Mouse (Mus musculus) embryonic facial prominence, embryonic 11.5 days (tissue): ENCODE results near the gene Ankrd55. TPM values are rescaled to one million over a fixed set of nuclear protein-coding genes. Genes with fewer than 3 reads are reported as not detected.

Experiments
- ATAC-seq: fragments of 200-750 bp; cut with Nextera tagmentation; replicated peaks from 2 replicates; pipeline ENCODE4 v1.8.0; 2017; ENCODE audit warnings: low read depth; ENCODE audit not compliant: insufficient number of reproducible peaks, low FRiP score, low TSS enrichment
- DNase-seq: peaks from one replicate; pipeline ENCODE4 v3.0.0-alpha.2; 2015; ENCODE audit warnings: low spot score
- H3K27ac ChIP-seq: fragments of 300-500 bp; sonication (generic); replicated peaks from 2 replicates; pipeline ENCODE4 v1.5.1; 2014; ENCODE audit warnings: mild to moderate bottlenecking, low read depth, low read length, control low read depth
- H3K27me3 ChIP-seq: fragments of 300-500 bp; sonication (generic); 2 replicates; pipeline ENCODE4 v1.6.1; 2014; ENCODE audit warnings: mild to moderate bottlenecking, low read length, moderate library complexity, mixed read lengths; ENCODE audit not compliant: control insufficient read depth, insufficient read depth
- H3K36me3 ChIP-seq: fragments of 300-500 bp; sonication (generic); replicated peaks from 2 replicates; pipeline ENCODE4 v1.6.1; 2014; ENCODE audit warnings: low read depth, mild to moderate bottlenecking, low read length, moderate library complexity, mixed read lengths; ENCODE audit not compliant: control insufficient read depth, insufficient read depth
- H3K4me1 ChIP-seq: fragments of 300-500 bp; sonication (generic); 2 replicates; pipeline ENCODE4 v1.6.1; 2014; ENCODE audit warnings: low read length, mixed read lengths; ENCODE audit not compliant: control insufficient read depth, insufficient read depth
- H3K4me2 ChIP-seq: fragments of 300-500 bp; sonication (generic); 2 replicates; pipeline ENCODE4 v1.6.1; 2014; ENCODE audit warnings: low read depth, mild to moderate bottlenecking, control low read depth, low read length, moderate library complexity
- H3K4me3 ChIP-seq: fragments of 300-500 bp; sonication (generic); 2 replicates; pipeline ENCODE4 v1.5.1; 2014; ENCODE audit warnings: low read depth, low read length, control low read depth
- H3K9ac ChIP-seq: fragments of 300-500 bp; sonication (generic); replicated peaks from 2 replicates; pipeline ENCODE4 v1.6.1; 2014; ENCODE audit warnings: mild to moderate bottlenecking, control low read depth, low read length
- H3K9me3 ChIP-seq: fragments of 300-500 bp; sonication (generic); replicated peaks from 2 replicates; pipeline ENCODE4 v1.6.1; 2016; ENCODE audit warnings: mild to moderate bottlenecking, low read length, inconsistent platforms, mixed read lengths; ENCODE audit not compliant: control insufficient read depth
- WGBS: fragments of 180-500 bp; shearing (Covaris S2); extraction: QIAGEN DNeasy Blood & Tissue Kit; methylation state at CpG from one replicate; pipeline ENCODE4 v1.1.7; 2014; 5-methylcytosine and 5-hydroxymethylcytosine counted together
- polyA plus RNA-seq: library from polyadenylated mRNA; unstranded; fragments of >200 nt; fragmentation: Nextera tagmentation; extraction: Ambion mirVana; gene quantifications from 2 replicates; pipeline ENCODE4 v1.2.1, GENCODE M21; 2014

The Ankrd55 gene
- polyA plus RNA-seq, 1 experiment from 2014 or later = 1.1 TPM

DNA sequence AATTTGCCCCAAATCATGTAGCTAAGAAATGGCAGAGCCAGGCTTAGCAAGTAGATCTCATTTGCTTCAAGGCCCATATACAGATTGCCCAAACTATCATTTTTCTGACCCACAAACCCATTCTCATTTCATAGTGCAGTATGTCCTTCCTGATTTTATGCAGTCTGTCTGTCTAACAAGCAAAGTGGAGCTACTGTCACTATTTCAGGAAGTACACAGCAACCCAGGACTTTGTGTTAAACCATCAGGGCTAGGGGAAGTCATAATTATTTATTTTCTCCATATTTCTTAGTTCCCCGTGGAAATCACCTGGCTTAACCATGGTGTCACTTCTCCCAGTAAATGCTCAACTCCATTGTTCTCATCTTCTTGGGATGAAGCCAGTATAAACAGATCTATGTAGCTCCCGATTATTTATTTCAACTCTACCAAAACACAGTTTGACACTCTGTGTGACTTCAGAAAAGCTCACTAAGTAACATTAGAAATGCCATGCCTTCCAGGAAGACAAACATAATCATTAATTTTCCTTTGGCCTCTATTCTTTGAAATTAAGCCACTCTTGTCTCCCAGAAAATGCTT is 98.3 kb downstream of the Ankrd55 start:
- Histone ChIP-seq H3K9ac (no peak overlapping the region), H3K9me3 (no peaks in the 10 kb centered on the region), H3K36me3 (no peaks in the 10 kb centered on the region), H3K27ac (no peak overlapping the region), H3K4me1 (no peaks in the 10 kb centered on the region), H3K4me2 (no peak overlapping the region), H3K27me3 (no peaks in the 10 kb centered on the region), H3K4me3 (no peak overlapping the region)
- ATAC-seq = no peak
- no peak for DNase-seq
- 81% methylated on average over 2 of the region's 2 CpGs for WGBS

DNA sequence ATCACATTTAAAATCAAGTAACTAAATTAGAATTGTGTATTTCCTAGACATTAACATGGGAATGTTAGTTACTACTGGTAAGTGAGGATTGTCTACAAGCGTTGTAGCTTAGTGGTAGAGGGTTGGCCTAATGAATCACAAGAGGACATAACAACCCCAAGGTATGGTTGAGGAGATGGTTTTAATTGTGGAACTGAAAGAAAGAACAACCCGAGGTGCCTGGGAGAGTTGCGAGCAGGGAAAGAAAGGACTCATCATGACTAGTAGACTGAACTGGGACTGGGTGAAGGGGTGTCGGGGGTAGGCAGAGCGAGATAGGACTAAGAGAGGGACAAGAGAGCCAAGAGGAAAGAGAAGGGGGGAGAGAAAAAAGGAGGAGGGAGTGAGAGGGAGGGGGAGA is 99.0 kb downstream of the Ankrd55 start:
- no peak for ATAC-seq
- Histone ChIP-seq H3K27ac (no peak overlapping the region), H3K4me1 (no peaks in the 10 kb centered on the region), H3K36me3 (no peaks in the 10 kb centered on the region), H3K4me2 (no peak overlapping the region), H3K9ac (no peak overlapping the region), H3K27me3 (no peaks in the 10 kb centered on the region), H3K9me3 (no peaks in the 10 kb centered on the region), H3K4me3 (no peak overlapping the region)
- DNase-seq = no peak
- WGBS = 75% methylated on average over 5 of the region's 5 CpGs

DNA sequence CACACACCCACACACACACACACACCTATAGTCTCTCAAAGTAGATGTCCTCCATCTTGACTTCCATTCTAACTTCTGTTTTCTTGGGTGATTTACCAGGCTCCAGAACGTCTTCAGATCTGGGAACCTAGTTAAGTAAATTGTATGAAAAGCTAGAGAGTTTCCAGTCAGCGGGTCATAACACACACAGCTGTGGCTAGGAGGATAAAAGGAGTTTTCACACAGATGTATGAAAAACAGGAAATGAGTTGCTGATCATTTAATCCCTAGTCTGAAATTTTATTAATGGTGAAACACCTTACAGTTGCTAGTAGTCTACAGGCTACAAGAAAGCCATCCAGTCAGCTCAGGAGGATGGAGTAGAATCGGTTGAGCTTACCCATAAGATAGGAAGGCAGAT is 99.9 kb downstream of the Ankrd55 start:
- no peaks in the 10 kb centered on the region for H3K27me3 ChIP-seq
- H3K36me3 ChIP-seq = no peaks in the 10 kb centered on the region
- WGBS = 88% methylated on average over 3 of the region's 3 CpGs
- DNase-seq = no peak
- ATAC-seq = no peak
- H3K4me3 ChIP-seq = no peak overlapping the region
- no peak overlapping the region for H3K27ac ChIP-seq
- H3K9me3 ChIP-seq = no peaks in the 10 kb centered on the region
- H3K9ac ChIP-seq = no peak overlapping the region
- H3K4me2 ChIP-seq = no peak overlapping the region
- no peaks in the 10 kb centered on the region for H3K4me1 ChIP-seq

DNA sequence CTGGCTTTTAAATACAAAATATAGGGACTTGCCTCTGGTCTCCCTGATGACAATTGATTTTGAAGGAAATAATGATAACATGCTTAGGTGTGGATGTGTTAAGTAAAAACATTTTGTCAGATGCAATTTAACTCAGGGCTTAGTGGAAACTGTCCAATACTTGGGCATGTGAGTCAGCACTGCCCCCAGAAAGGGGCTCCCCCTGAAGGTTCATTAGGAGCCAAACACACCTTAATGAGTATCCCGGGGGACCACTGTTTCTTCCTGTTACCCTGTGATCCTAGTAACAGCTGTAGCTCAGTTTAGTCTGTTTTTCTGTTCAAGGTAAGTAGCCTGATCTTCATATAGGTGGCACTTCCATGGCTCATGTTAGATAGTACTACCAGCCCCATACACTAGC is 102.0 kb downstream of the Ankrd55 start:
- WGBS = 96% methylated on average over 1 of the region's 1 CpGs
- H3K4me1 ChIP-seq = no peaks in the 10 kb centered on the region
- ATAC-seq = no peak

DNA sequence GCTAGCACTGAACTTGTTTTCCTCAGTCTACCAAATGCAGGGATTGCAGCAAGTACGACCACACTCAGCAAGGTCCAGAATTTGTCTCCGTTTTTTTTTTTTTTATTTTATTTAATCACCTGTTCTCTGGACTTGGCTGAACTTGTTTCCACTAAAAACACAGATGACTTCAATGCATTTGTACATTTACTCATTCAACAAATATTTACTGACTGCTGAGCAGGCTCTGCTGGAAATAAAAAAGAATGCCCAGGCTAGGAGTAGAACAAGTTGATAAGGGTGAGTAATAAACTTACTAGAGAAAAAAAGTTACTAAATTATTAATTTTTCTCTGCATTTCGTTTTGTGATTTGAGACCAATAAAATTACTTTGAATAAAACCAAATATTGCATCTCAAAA is 103.1 kb downstream of the Ankrd55 start:
- ATAC-seq (no peak), DNase-seq (no peak)
- Histone ChIP-seq H3K4me3 (no peak overlapping the region), H3K9me3 (no peaks in the 10 kb centered on the region), H3K36me3 (no peaks in the 10 kb centered on the region), H3K4me2 (no peak overlapping the region), H3K9ac (no peak overlapping the region), H3K27me3 (no peaks in the 10 kb centered on the region), H3K27ac (no peak overlapping the region), H3K4me1 (no peaks in the 10 kb centered on the region)
- WGBS = 78% methylated on average over 3 of the region's 3 CpGs

More for the DNA sequence above, 102.0 kb downstream of the Ankrd55 start:
- H3K36me3 ChIP-seq = no peaks in the 10 kb centered on the region
- no peak overlapping the region for H3K4me2 ChIP-seq
- no peaks in the 10 kb centered on the region for H3K9me3 ChIP-seq
- no peak overlapping the region for H3K9ac ChIP-seq
- H3K27me3 ChIP-seq = no peaks in the 10 kb centered on the region
- H3K4me3 ChIP-seq = no peak overlapping the region
- no peak for DNase-seq
- H3K27ac ChIP-seq = no peak overlapping the region

DNA sequence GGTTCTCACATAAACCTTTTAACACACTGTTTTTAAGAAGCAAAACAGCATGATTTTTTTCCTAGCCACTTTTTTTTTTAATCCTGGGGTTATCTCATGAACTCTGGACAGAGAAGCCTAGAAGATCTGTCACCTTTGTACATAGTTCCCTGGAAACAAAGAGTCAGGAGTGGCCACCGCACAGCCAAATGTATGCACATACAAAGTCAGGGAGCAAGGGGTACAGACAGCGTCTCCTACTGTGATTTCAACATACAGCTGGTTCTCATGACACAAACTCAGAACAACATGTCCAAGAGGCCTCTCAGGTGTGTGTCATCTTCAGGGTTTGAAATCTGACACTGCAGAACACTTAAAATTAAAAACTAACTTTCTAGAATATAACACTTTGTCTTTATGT is 105.1 kb downstream of the Ankrd55 start:
- WGBS = 90% methylated on average over 2 of the region's 2 CpGs
- H3K36me3 ChIP-seq = no peaks in the 10 kb centered on the region
- no peak overlapping the region for H3K9ac ChIP-seq
- no peaks in the 10 kb centered on the region for H3K27me3 ChIP-seq
- ATAC-seq = no peak
- no peak for DNase-seq
- no peak overlapping the region for H3K27ac ChIP-seq
- no peak overlapping the region for H3K4me3 ChIP-seq
- H3K4me2 ChIP-seq = no peak overlapping the region
- no peaks in the 10 kb centered on the region for H3K4me1 ChIP-seq
- no peaks in the 10 kb centered on the region for H3K9me3 ChIP-seq

DNA sequence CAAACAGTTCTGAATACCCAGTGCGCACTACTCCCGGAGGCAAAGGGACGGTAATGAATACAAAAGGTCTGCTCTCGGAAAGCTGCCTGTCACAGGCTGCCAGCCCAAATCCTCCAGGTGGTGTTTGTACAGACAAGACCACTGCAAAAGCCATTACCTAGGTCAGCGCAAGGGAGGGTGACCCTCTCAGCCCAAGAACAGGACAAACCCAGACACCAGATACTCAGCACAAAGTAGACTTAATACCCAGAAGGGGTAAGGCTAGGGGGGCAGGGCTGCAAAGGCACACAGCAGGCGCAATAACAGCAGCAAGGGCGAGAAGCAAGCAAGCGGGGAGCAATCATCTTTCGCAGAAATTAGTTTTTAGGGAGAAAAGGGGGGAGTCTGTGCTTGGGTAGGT is 106.0 kb downstream of the Ankrd55 start:
- Histone ChIP-seq H3K9me3 (no peaks in the 10 kb centered on the region), H3K27ac (no peak overlapping the region), H3K27me3 (no peaks in the 10 kb centered on the region), H3K9ac (no peak overlapping the region), H3K4me1 (no peaks in the 10 kb centered on the region), H3K4me2 (no peak overlapping the region), H3K36me3 (no peaks in the 10 kb centered on the region), H3K4me3 (no peak overlapping the region)
- no peak for DNase-seq
- no peak for ATAC-seq
- WGBS = 70% methylated on average over 9 of the region's 9 CpGs

DNA sequence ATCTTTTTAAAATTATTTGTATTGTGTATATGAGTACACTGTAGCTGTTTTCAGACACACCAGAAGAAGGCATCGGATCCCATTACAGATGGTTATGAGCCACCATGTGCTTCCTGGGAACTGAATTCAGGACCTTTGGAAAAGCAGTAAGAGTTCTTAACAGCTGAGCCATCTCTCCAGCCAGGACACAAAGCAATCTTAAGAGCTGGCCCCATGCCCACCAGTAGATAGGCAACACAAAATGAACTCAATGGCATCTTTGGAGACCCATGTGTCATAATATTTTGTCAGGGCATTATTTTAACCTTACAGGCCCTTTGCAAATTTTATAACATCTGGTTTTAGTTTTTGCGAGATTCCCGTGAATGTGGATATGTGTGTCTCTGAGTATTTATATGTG is 116.5 kb downstream of the Ankrd55 start:
- no peak overlapping the region for H3K4me2 ChIP-seq
- H3K9me3 ChIP-seq = no peaks in the 10 kb centered on the region
- DNase-seq (no peak), ATAC-seq (no peak)
- no peaks in the 10 kb centered on the region for H3K36me3 ChIP-seq
- H3K9ac ChIP-seq = no peak overlapping the region
- H3K27me3 ChIP-seq = no peaks in the 10 kb centered on the region
- no peak overlapping the region for H3K27ac ChIP-seq
- 72% methylated on average over 3 of the region's 3 CpGs for WGBS
- no peak overlapping the region for H3K4me3 ChIP-seq
- no peaks in the 10 kb centered on the region for H3K4me1 ChIP-seq
